Mouse (Mus musculus): ENCODE measurements around the gene Calhm4.

GRCm38 (mm10) chr10:34091888-34092287 is 47.8 kb upstream of the Calhm4 start:
- no peak for TF ChIP-seq RCOR1 (conservative IDR thresholded peaks at IDR 0.05; ENCODE audit: low read depth, low read length)
- TF ChIP-seq CHD2 (IDR thresholded peaks at IDR 0.05; ENCODE audit: low read length) = no peak
- TF ChIP-seq EP300 (IDR thresholded peaks at IDR 0.05; ENCODE audit: low read length) = no peak
- TF ChIP-seq USF2 (conservative IDR thresholded peaks at IDR 0.05; ENCODE audit: low read depth, low read length) = no peak
